In the genomic region with DNA sequence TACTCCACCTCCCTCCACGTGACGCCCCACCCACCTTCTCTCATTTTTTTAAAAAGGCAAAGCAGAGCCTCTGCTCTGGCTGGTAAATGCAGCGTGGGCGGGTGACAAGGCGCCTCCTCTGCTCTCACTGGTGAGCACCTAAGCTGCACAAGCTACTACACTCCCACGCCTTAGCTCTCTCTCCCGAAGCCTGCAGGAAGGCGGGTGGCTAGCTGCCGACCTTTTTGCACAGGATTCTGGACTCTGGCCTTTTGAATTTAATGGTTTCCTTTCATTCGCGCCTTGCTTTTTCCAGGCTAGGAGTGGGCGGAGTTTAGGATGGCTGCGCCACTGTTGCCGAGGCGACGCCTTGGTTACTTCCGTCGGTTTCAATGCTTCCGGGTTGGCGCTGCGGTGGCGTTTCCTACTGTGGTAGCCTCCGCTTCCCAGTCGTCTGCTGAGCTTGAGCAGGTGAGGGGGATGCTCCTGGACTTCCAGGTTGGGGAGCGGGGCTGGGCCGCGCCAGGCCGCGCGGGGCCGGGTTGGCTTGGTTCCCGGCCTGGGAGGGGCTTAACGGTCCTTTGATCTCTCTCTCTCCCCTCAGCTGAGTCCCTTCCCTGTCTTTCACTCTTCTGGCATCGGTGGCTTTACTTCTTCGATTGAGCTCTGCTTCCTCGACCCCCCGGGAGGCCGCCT, we compare ENCODE assay signal across 8 mouse cellular contexts. TPM values are rescaled to one million over a fixed set of nuclear protein-coding genes. Genes with fewer than 3 reads are reported as not detected.
DNase-seq lines count a peak whose midpoint lies in the region; ATAC-seq lines count a peak whose summit lies in the region.

A gene (plus strand): TSS at position 35 of the 675 bp plus-strand sequence.

- DNase-seq in CD4-positive helper T cell, adult 2 months (ENCODE audit: low read depth, low spot score): peak; percentile 85
- peak; percentile 31 for DNase-seq in fat pad, adult 2 months (ENCODE audit: extremely low read depth, low read depth, low spot score)
- DNase-seq in kidney, postnatal 14 days: peak; percentile 87
- DNase-seq in liver, embryonic 13.5 days: peak; percentile 63
- peak; percentile 70 for DNase-seq in neural tube, embryonic 10.5 days (ENCODE audit: extremely low spot score, low spot score)

- no peaks in the 10 kb centered on the region for H3K36me3 ChIP-seq in heart, embryonic 13.5 days
- H3K36me3 ChIP-seq in liver, embryonic 13.5 days: no peaks in the 10 kb centered on the region
- H3K36me3 ChIP-seq in stomach, embryonic 16.5 days (ENCODE audit: control insufficient read depth, insufficient read depth, low read length): no peaks in the 10 kb centered on the region

- peak within 1 kb of the TSS; percentile 94 for H3K4me3 ChIP-seq in brown adipose tissue, adult 24 weeks (ENCODE audit: insufficient read depth, low read depth, low read length)
- H3K4me3 ChIP-seq in heart, embryonic 13.5 days: peak within 1 kb of the TSS; percentile 69
- H3K4me3 ChIP-seq in liver, embryonic 13.5 days (replicated peaks): peak within 1 kb of the TSS; percentile 72
- peak within 1 kb of the TSS; percentile 67 for H3K4me3 ChIP-seq in stomach, embryonic 16.5 days (replicated peaks; ENCODE audit: low read length)

- 9% methylated on average over 38 of the region's 38 CpGs for WGBS in heart, embryonic 13.5 days
- 16% methylated on average over 38 of the region's 38 CpGs for WGBS in liver, embryonic 13.5 days (ENCODE audit: insufficient replicate concordance)
- WGBS in stomach, embryonic 16.5 days: 14% methylated on average over 38 of the region's 38 CpGs

- peak; percentile 77; the same call in 1 of the 2 replicates for ATAC-seq in heart, embryonic 13.5 days (ENCODE audit: extremely low read depth, insufficient number of reproducible peaks, low FRiP score, low TSS enrichment)
- ATAC-seq in liver, embryonic 13.5 days (ENCODE audit: low read depth): peak; percentile 91
- ATAC-seq in stomach, embryonic 16.5 days (ENCODE audit: insufficient read depth, low FRiP score): peak; percentile 94

- no peaks in the 10 kb centered on the region for H3K9me3 ChIP-seq in heart, embryonic 13.5 days
- H3K9me3 ChIP-seq in liver, embryonic 13.5 days (replicated peaks): no peaks in the 10 kb centered on the region
- H3K9me3 ChIP-seq in stomach, embryonic 16.5 days (replicated peaks; ENCODE audit: control insufficient read depth, low read length): no peaks in the 10 kb centered on the region

- peak within 1 kb of the TSS; percentile 73 for H3K4me2 ChIP-seq in heart, embryonic 13.5 days
- H3K4me2 ChIP-seq in liver, embryonic 13.5 days: peak within 1 kb of the TSS; percentile 74
- peak within 1 kb of the TSS; percentile 60 for H3K4me2 ChIP-seq in stomach, embryonic 16.5 days (ENCODE audit: low read depth, low read length)

- no peak within 1 kb of the TSS for H3K27ac ChIP-seq in brown adipose tissue, adult 24 weeks (replicated peaks; ENCODE audit: low read depth, low read length)
- peak within 1 kb of the TSS; percentile 80 for H3K27ac ChIP-seq in heart, embryonic 13.5 days (replicated peaks)
- peak within 1 kb of the TSS; percentile 67 for H3K27ac ChIP-seq in liver, embryonic 13.5 days
- H3K27ac ChIP-seq in stomach, embryonic 16.5 days (ENCODE audit: low read length): peak within 1 kb of the TSS; percentile 77

- peak within 1 kb of the TSS; percentile 77 for H3K9ac ChIP-seq in heart, embryonic 13.5 days
- peak within 1 kb of the TSS; percentile 72 for H3K9ac ChIP-seq in liver, embryonic 13.5 days
- peak within 1 kb of the TSS; percentile 72 for H3K9ac ChIP-seq in stomach, embryonic 16.5 days (ENCODE audit: low read length)

- no peaks in the 10 kb centered on the region for H3K27me3 ChIP-seq in heart, embryonic 13.5 days (replicated peaks)
- no peaks in the 10 kb centered on the region for H3K27me3 ChIP-seq in liver, embryonic 13.5 days
- no peaks in the 10 kb centered on the region for H3K27me3 ChIP-seq in stomach, embryonic 16.5 days (ENCODE audit: control insufficient read depth, insufficient read depth, low read length)

- H3K4me1 ChIP-seq in brown adipose tissue, adult 24 weeks (ENCODE audit: control insufficient read depth, insufficient read depth, insufficient read length, low read length): no peaks in the 10 kb centered on the region
- no peaks in the 10 kb centered on the region for H3K4me1 ChIP-seq in heart, embryonic 13.5 days
- no peaks in the 10 kb centered on the region for H3K4me1 ChIP-seq in liver, embryonic 13.5 days (replicated peaks)
- H3K4me1 ChIP-seq in stomach, embryonic 16.5 days (ENCODE audit: control insufficient read depth, insufficient read depth, low read length): no peaks in the 10 kb centered on the region

RNA-seq across cellular contexts. Expression of the gene that starts here (rescaled TPM):
- 2.0 and 5.5 TPM in 2 replicates for polyA plus RNA-seq in brown adipose tissue, adult 24 weeks (2012; ENCODE audit: insufficient read depth, insufficient read length, missing spikeins)
- 8.4 and 9.0 TPM in 2 replicates for polyA plus RNA-seq in heart, embryonic 13.5 days (2015; fragmentation: Nextera tagmentation; extraction: Ambion mirVana)
- polyA plus RNA-seq in liver, embryonic 13.5 days (2015; fragmentation: Nextera tagmentation; extraction: Ambion mirVana): 4.9 and 6.2 TPM in 2 replicates
- 11.8 and 14.3 TPM in 2 replicates for polyA plus RNA-seq in stomach, embryonic 16.5 days (2015; fragmentation: Nextera tagmentation; extraction: Ambion mirVana)

Comparison
In these comparisons a context has a peak if more than half of its experiments do, and no peak if none do; other contexts are left out.
1. DNase-seq: peak in every context shown above with its lines; median percentile 87 in kidney, postnatal 14 days; 85 in CD4-positive helper T cell, adult 2 months; 70 in neural tube, embryonic 10.5 days; 63 in liver, embryonic 13.5 days; 31 in fat pad, adult 2 months.